Mouse (Mus musculus): ENCODE measurements around the gene Naa60.

GRCm38 (mm10) chr16:3835461-3835860 lies 36.7 kb upstream of the Naa60 start:
- TF ChIP-seq CTCF (IDR thresholded peaks at IDR 0.05; ENCODE audit: extremely low read depth, insufficient read depth, low read length) (no peak), POLR2A (IDR thresholded peaks at IDR 0.05; ENCODE audit: extremely low read depth, insufficient read depth, low read length) (no peak)
